Mouse (Mus musculus) lung, postnatal 0 days (tissue): ENCODE data around the gene B4galt5. TPM values are rescaled to one million over a fixed set of nuclear protein-coding genes. Genes with fewer than 3 reads are reported as not detected.

Experiments used
- ATAC-seq: fragments of 200-750 bp; cut with Nextera tagmentation; 2 replicates; pipeline ENCODE4 v1.8.0; 2017; ENCODE audit warnings: moderate library complexity
- DNase-seq: peaks from one replicate; pipeline ENCODE4 v3.0.0-alpha.2; 2016; ENCODE audit warnings: low spot score
- H3K27ac ChIP-seq: fragments of 300-500 bp; sonication (generic); 2 replicates; pipeline ENCODE4 v1.5.1; 2014; ENCODE audit warnings: antibody characterized with exemption, mild to moderate bottlenecking, low read length, mixed read lengths
- H3K27me3 ChIP-seq: fragments of 300-500 bp; sonication (generic); replicated peaks from 2 replicates; pipeline ENCODE4 v1.6.1; 2014; ENCODE audit warnings: low read length, mixed read lengths; ENCODE audit not compliant: insufficient read depth
- H3K36me3 ChIP-seq: fragments of 300-500 bp; sonication (generic); 2 replicates; pipeline ENCODE4 v1.6.1; 2014; ENCODE audit warnings: low read length, mixed read lengths; ENCODE audit not compliant: insufficient read depth
- H3K4me1 ChIP-seq: fragments of 300-500 bp; sonication (generic); 2 replicates; pipeline ENCODE4 v1.6.1; 2014; ENCODE audit warnings: antibody characterized with exemption, low read depth, low read length, mixed read lengths; ENCODE audit not compliant: insufficient read depth
- H3K4me2 ChIP-seq: fragments of 300-500 bp; sonication (generic); replicated peaks from 2 replicates; pipeline ENCODE4 v1.6.1; 2014; ENCODE audit warnings: low read depth, mild to moderate bottlenecking, low read length, moderate library complexity, mixed read lengths
- H3K4me3 ChIP-seq: fragments of 300-500 bp; sonication (generic); 2 replicates; pipeline ENCODE4 v1.5.1; 2014; ENCODE audit warnings: low read depth, low read length
- H3K9ac ChIP-seq: fragments of 300-500 bp; sonication (generic); replicated peaks from 2 replicates; pipeline ENCODE4 v1.6.1; 2014; ENCODE audit warnings: low read depth, mild to moderate bottlenecking
- H3K9me3 ChIP-seq: fragments of 300-500 bp; sonication (generic); 2 replicates; pipeline ENCODE4 v1.6.1; 2016; ENCODE audit warnings: low read length, mixed read lengths
- CTCF ChIP-seq: IDR thresholded peaks from 2 replicates; pipeline ENCODE4 v1.5.1; 2016; ENCODE audit warnings: antibody characterized with exemption, mild to moderate bottlenecking
- EP300 ChIP-seq: IDR thresholded peaks from 2 replicates; pipeline ENCODE4 v1.6.1; 2016; ENCODE audit warnings: antibody characterized with exemption, mild to moderate bottlenecking, control low read depth
- WGBS: fragments of 180-500 bp; shearing (Covaris S2); extraction: QIAGEN DNeasy Blood & Tissue Kit; methylation state at CpG from one replicate; pipeline ENCODE4 v1.1.7; 2014; 5-methylcytosine and 5-hydroxymethylcytosine counted together
- polyA plus RNA-seq: library from polyadenylated mRNA; unstranded; fragments of >200 nt; fragmentation: Nextera tagmentation; extraction: Ambion mirVana; gene quantifications from 2 replicates; pipeline ENCODE4 v1.2.1, GENCODE M21; 2015

B4galt5 gene
- polyA plus RNA-seq, 1 experiment from 2014 or later = 10.3 TPM

DNA sequence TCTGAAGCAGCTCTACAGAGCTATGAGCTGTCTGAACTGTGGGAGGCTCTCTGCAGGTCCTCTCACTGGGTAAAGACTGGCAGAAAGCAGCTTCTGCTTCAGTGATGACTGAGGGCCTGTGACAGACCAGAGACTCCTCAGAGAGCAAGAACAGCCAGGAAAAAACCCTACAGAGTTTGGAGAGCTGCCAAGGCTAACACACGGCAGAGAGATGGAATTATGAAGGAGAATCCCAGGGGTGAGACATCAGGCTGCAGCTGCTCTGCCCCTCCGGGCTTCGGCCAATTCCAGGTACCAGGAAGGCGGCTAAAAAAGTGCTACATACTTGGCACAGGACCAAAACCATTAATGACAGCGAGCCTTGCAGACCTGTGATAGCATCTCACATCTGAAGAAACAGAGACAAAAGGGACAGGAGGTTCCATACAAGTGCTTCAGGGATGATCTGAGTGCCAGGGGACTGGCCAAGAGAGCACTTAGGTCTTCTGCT is 17.5 kb downstream of the B4galt5 start:
- Histone ChIP-seq H3K9me3 (no peaks in the 10 kb centered on the region), H3K27me3 (no peaks in the 10 kb centered on the region), H3K36me3 (no peaks in the 10 kb centered on the region), H3K4me2 (no peak overlapping the region), H3K4me1 (peaks cover 14% of the 10 kb centered on the region; the same call in 1 of the 2 replicates), H3K27ac (no peak overlapping the region), H3K4me3 (no peak overlapping the region), H3K9ac (no peak overlapping the region; the same call in 1 of the 2 replicates)
- 0 out of 2 replicates have a peak, but pooled peaks have one; percentile 20 for TF ChIP-seq EP300
- TF ChIP-seq CTCF = no peak
- no peak for ATAC-seq
- DNase-seq = peak; percentile 33
- WGBS = 9% methylated on average over 5 of the region's 5 CpGs

DNA sequence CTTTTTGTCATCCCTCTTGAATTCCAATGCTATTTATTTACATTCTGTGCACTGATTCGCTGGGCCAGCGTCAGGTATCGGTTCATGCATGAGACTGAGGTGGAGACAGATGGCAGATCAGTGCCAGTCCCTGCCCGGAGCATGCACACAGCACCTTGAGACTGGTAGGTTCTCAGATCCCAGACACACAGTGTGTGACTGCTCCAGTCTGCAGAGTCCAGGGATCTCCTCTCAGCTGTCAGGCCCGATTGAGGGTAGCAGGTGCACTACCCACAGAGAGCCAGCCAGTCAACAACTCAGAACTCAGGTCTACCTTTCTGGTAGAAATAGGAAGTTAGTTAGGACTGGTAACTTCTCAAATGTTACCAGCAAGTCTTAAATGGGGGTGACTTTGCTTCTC is 18.4 kb downstream of the B4galt5 start:
- H3K27ac ChIP-seq = no peak overlapping the region
- H3K36me3 ChIP-seq = no peaks in the 10 kb centered on the region
- H3K4me1 ChIP-seq = peaks cover 14% of the 10 kb centered on the region; the same call in 1 of the 2 replicates
- TF ChIP-seq EP300 (no peak), CTCF (no peak)
- H3K27me3 ChIP-seq = no peaks in the 10 kb centered on the region
- no peak overlapping the region for H3K9ac ChIP-seq
- no peak overlapping the region for H3K4me2 ChIP-seq
- 67% methylated on average over 5 of the region's 5 CpGs for WGBS
- no peaks in the 10 kb centered on the region for H3K9me3 ChIP-seq
- no peak for ATAC-seq
- no peak overlapping the region for H3K4me3 ChIP-seq
- DNase-seq = no peak

DNA sequence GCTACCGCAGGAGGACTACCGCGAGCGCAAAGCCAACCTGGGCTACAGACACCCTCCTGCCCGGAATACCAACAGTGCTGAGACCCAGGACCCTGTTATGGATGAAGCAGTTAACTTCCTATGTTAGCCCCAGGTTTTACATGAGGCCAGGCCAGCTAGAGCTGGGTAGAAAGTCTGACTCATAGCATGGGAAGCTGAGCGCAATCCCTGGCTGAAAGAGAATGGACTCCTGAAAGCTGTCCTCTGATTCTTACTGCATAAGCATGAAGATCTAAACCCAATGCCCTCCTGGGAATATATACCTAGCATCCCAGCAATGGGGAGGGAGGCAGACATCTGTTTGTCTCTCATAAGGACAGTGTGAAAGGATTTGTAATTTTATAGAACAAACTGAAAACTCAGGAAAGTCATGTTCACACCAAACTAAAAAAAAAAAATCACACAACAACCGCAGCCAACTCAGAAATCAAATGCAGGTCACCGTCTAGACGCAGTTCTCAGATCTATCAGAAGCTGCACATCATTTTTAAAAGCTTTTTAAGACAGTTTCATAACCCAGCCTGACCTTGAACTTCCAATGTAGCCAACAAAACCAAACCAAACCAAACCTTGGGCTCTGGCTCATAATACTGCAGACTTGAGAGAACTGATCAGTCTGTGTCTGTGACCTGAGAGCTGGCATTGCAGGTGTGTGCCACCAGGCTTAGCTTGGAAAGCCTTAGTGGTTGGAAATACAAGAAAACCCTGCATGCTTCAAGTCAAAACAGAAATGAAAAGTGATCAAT is 19.3 kb downstream of the B4galt5 start:
- WGBS = 90% methylated on average over 9 of the region's 9 CpGs
- no peak overlapping the region for H3K4me2 ChIP-seq
- H3K9me3 ChIP-seq = no peaks in the 10 kb centered on the region
- no peak for DNase-seq
- H3K36me3 ChIP-seq = no peaks in the 10 kb centered on the region
- no peak for ATAC-seq
- H3K27me3 ChIP-seq = no peaks in the 10 kb centered on the region
- TF ChIP-seq CTCF (no peak), EP300 (no peak)
- H3K4me3 ChIP-seq = no peak overlapping the region
- H3K9ac ChIP-seq = no peak overlapping the region
- H3K4me1 ChIP-seq = peaks cover 14% of the 10 kb centered on the region; the same call in 1 of the 2 replicates
- H3K27ac ChIP-seq = no peak overlapping the region

DNA sequence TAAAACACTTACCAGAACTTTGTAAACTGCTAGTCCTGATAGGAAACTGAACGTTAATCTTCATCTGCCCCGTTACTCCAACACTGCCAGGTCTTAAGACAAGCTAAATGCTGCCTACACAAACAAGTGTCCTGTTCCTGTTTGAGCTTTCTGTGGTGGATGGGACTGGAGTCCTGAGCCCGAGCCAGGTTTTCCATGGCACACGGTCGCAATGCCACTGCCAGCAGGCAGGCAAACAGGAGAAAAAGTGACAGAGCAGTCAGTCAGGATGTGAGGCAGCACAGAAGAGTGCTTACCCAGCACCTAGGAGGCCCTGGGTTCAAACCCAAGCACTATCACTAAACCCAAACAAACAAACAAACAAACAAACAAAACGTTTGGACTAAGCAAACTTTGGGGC is 20.6 kb downstream of the B4galt5 start:
- Histone ChIP-seq H3K27ac (no peak overlapping the region), H3K36me3 (no peaks in the 10 kb centered on the region), H3K4me3 (no peak overlapping the region), H3K4me2 (no peak overlapping the region), H3K27me3 (no peaks in the 10 kb centered on the region), H3K4me1 (peaks cover 8% of the 10 kb centered on the region; the same call in 1 of the 2 replicates), H3K9ac (no peak overlapping the region), H3K9me3 (no peaks in the 10 kb centered on the region)
- ATAC-seq (no peak), DNase-seq (no peak)
- WGBS = 66% methylated on average over 6 of the region's 6 CpGs
- TF ChIP-seq CTCF (no peak), EP300 (no peak)

DNA sequence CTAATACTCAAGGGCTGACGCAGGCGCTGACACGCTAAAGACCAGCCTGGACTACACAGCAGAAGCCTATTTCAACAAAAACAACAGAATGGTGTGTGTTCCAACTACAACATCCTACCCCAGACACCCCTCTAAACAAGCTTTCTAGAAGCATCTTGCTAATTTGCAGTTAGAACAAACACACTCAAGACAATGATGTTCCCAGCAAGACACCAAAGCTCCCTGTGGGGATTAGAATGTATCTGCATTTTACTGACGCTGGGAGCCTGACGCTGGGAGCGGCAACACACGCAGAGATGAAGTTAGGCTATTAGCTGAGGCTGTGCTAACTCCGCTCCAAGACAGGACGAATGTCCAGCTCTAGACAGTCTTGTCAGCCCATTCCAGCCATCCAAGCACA is 22.4 kb downstream of the B4galt5 start:
- ATAC-seq (no peak), DNase-seq (no peak)
- H3K9ac ChIP-seq = no peak overlapping the region
- no peaks in the 10 kb centered on the region for H3K36me3 ChIP-seq
- no peaks in the 10 kb centered on the region for H3K27me3 ChIP-seq
- no peaks in the 10 kb centered on the region for H3K9me3 ChIP-seq
- no peak overlapping the region for H3K27ac ChIP-seq
- WGBS = 73% methylated on average over 9 of the region's 9 CpGs
- H3K4me2 ChIP-seq = no peak overlapping the region
- peaks cover 5% of the 10 kb centered on the region; the same call in 1 of the 2 replicates for H3K4me1 ChIP-seq
- H3K4me3 ChIP-seq = no peak overlapping the region
- TF ChIP-seq CTCF (no peak), EP300 (no peak)

DNA sequence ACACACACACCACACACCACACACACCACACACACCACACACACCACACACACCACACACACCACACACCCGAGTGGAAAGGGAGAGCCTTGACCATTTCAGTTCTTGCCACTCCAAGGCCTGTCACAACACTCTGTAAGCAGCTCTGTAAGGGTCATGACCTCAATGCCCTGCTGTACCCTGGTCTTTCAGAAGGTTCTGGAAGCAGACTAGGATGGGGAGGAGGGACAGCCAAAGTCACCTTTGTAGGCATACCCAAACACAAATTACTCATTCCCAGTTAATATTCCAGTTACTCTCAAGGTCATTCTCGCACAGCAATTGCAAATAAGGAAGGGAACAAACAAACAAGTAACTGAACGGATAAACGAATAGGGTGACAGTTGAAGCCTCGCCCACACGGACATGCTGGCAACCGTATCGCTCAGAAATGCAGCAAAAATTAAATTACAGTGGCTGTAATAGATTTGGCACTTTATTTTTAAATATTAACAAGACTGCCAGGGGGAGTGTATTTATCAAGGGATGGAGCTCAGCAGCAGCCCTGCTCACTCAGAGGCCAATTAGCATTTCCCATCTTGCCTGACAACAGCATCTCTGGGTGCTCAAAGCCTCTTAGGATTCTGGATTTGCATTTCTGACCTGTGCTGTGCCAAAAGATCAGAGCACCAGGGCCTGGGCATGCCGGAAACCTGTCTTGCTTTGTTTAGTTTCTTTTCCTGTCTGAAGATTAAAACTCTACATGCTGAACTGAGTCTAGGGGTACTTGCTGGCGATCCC is 24.6 kb downstream of the B4galt5 start:
- Histone ChIP-seq H3K4me3 (no peak overlapping the region), H3K27ac (no peak overlapping the region), H3K9me3 (no peaks in the 10 kb centered on the region), H3K4me1 (no peaks in the 10 kb centered on the region), H3K27me3 (no peaks in the 10 kb centered on the region), H3K4me2 (no peak overlapping the region), H3K36me3 (no peaks in the 10 kb centered on the region), H3K9ac (no peak overlapping the region)
- TF ChIP-seq EP300 = no peak
- TF ChIP-seq CTCF = no peak
- 45% methylated on average over 10 of the region's 10 CpGs for WGBS
- DNase-seq (no peak), ATAC-seq (no peak)
